Mouse (Mus musculus): ENCODE data around the gene Bcat1.

The Bcat1 gene

DNA sequence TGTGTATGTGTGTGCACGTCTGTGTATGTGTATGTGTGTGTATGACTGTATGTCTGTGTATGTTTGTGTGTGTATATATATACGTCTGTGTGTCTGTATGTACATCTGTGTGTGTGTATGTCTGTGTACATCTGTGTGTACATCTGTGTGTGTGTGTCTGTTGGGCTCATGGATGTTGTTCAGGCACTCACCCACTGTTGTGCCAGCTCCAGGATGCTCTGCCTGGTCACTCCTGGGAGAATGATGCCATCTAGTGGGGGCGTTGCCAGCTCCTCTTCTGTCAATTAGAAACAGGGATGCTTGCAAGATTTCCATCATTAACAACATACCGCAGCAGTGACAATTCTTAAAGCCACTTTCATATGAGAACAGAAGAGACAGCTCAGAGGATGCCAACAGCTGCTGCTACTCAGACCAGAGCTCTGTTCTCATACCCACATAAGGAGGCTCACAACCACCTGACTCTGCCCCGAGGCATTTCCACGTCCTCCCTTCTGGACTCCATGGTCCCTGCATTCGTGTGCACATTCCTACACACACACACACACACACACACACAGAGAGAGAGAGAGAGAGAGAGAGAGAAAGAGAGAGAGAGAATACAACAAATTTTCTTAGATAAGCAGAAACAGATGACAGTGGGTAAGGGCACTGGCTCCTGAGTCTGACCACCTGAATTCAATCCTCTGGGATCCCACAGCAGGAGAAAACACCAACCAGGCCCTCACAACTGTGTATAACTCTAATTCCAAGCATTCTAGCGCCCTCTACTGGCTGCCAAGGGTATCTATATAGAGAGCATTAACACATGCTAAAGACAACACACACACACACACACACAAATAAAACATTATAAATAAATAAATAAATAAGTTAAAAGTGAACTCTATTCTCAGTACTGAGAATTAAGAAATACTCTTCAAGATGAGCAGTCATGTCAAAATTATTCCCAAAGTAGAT lies 65.8 kb downstream of the Bcat1 start:
- ATAC-seq (ENCODE audit: low TSS enrichment), result no peak

DNA sequence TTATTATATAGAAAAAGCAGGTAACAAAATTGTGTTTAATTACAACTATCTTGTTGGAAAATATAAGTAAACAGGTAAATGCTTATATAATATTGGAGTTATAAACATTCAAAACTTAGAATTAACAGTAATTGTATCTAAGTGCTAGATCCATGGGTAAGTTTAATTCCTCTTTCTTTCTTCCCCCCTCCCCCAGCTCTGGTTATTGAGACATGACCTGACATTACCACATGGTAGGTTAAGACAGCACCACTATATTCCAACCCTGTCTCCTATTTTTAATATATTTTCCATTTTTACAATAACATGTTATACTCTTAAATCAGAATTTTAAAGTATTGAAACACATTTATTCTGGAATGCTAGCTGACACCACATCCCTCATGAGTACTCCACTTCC lies 72.5 kb downstream of the Bcat1 start:
- ATAC-seq (ENCODE audit: low TSS enrichment), result no peak

DNA sequence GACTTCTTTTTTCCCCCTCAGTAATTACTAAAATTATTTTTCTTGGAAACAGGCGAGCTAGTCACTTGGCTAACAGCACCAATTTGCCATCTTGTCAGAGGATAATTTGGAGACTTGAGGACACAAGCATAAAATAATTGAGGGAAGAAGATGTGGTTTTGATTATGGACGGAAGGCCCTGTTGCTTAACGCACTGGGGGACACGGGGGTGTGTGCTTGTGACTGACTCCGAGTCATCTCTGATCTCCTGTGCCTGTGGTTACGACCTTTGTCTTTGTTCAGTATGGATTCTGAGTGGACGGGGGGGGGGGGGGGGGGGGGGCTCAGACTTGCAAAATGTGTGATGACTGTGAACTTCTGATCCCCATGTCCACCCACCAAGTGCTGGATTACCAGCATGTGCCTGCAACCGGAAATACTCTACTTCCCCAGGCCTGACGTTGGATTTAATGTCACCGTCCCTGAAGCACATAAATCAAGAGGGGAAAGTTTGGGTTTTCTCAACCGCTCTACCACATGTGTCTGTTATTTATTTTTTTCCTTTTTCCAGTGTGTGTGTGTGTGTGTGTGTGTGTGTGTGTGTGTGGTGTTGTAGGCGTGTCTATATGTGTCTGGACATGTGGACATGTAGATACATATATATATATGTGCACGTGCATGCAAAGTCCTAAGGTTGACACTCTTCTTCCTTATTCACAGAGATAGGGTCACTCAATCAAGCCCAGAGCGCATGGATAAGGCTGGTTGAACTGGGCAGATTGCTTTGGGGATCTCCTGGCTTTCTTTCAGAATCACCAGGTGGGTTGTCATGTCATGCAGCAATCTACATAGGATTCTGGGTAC lies 73.7 kb downstream of the Bcat1 start:
- ATAC-seq (ENCODE audit: low TSS enrichment), result no peak

DNA sequence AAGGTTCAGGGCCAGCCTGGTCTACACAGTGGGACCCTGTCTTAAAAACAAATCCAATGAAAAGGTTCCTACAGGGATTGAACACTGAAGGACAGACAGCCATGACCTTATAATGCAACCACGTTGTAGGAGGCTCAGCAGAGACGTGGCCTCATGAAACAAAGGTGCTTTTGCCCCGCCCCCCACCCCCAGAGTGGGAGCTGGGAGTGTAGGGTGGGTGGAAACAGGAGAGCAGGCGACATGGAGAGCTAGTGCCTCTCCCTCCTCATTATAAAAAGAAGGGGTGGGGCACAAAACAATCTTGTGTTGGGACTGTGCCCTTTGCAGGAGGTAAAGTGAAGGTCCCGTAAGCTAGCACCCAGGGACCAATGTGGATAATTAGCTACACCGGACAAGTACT lies 74.5 kb downstream of the Bcat1 start:
- ATAC-seq (ENCODE audit: low TSS enrichment), result no peak

DNA sequence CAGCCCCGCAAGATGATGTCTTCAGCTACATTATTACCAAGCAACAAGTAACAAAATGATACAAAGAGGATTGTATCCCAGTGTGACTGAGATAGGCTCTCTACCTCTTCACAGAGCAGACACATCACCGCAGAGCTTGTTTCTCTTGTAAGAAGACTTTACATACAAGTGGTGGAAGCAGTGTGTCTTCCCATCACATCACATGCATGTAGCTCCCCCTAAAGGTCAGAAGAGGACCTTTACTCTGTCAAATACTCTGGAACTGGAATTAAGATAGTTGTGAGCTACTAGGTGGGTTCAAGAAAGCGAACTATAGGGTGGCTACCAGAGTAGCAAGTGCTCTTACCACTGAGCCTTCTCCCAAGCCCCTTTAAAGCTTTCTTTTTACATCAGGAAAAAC lies 78.8 kb downstream of the Bcat1 start:
- ATAC-seq (ENCODE audit: low TSS enrichment), result 0 out of 2 replicates have a peak, but pooled peaks have one; percentile 64

DNA sequence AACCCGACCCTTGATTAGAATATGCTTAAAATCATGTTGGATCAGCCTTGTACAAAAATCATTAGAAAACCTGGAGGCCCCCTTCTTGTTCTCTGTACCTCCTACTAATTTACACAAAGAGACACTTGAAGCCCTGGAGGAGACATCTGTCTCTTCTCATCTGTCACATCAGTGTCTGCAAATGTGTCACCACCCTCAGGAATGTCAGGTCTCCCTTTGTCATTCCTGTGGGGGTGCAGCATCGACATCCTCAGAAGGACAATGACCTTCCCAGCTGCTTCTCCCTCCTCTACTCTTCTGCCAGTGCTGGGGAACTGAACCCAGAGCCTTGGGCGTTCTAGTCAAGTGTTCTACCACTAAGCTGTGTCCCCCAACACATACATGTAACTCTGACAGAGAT lies 83.9 kb downstream of the Bcat1 start:
- ATAC-seq (ENCODE audit: low TSS enrichment), result no peak

DNA sequence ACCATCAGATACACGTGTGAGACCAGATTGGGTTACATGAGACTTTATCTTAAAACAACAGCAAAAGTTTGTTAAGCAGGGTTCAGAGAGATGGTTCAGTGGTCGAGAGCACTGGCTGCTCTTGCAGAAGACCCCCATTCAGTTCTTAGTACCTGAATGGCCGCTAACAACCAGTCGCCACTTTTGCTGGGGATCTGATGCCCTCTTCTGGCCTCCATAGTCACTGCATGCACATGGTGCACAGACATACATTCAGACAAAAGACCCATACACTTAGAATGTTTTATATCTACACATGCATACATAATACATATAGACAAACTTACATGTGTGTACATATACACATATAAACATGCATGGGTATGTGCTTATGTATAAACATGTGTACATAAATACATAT lies 86.8 kb downstream of the Bcat1 start:
- ATAC-seq (ENCODE audit: low TSS enrichment), result no peak

DNA sequence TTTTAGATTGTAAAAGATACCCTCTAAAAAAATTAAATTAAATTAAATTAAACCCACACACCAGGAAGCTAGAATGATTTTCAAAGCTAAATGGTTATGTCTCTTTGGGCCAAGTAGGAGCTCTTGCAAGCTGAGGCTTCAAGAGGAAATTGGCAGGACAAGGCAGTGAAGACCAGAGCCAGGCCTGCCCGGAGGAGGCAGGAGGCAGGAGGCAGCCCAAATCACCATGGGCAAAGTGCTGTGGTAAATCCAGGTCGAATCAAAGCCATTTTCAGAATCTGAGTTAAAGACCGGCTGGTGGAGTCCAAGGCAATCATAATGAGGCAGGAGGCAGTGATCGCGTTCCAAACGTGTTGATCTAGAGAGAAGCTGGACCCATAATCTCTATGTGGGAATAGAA lies 88.3 kb downstream of the Bcat1 start:
- no peak for ATAC-seq (ENCODE audit: low TSS enrichment)

DNA sequence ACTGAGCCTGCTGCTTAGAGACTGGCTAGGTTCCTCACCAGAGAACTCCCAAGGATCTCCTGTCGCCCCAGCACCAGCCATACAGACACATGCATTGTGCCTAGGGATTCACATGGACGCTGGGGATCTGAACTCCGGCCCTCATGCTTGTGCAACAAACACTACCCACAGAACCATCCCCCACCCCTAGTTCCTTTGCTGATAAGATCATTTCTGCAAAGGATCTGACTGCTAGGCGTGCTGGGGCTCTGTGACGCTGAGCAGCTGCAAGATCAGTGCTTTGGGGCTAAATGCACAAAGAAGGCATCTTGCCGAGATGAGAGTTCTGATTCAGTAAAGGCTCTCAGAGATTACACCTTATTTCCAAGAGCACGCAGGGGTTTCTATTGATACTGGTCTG lies 88.8 kb downstream of the Bcat1 start:
- ATAC-seq (ENCODE audit: low TSS enrichment), result no peak

DNA sequence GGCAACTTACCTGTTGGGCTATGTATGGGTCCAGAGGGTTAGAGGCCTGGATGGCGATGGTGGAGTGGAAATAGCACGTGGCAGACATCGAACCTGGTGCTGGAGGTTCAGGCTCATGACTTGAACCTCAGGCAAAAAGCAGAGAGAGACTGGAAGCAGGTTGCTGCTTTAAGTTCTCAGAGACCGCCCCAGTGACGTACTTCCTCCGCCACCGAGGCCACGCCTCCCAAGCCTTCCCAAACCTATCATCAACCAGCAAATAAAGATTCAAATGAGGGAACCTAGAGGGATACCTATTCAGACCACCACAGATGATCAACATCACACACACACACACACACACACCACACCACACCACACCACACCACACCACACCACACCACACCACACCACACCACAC lies 91.8 kb downstream of the Bcat1 start:
- ATAC-seq (ENCODE audit: low TSS enrichment), result no peak

DNA sequence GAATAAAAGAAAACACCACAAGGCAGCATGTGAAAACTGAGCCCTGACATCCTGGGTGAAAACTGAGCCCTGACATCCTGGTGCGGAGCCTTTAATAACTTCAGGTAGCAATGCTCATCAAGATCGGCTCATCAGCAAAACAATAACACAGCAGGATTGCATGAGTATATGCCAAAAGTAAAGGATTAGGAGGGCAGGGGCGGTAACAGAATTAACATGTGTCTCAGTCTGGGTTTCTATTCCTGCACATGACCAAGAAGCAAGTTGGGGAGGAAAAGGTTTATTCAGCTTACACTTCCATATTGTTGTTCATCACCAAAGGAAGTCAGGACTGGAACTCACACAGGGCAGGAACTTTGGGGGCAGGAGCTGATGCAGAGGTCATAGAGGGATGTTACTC lies 93.9 kb downstream of the Bcat1 start:
- no peak for ATAC-seq (ENCODE audit: low TSS enrichment)

DNA sequence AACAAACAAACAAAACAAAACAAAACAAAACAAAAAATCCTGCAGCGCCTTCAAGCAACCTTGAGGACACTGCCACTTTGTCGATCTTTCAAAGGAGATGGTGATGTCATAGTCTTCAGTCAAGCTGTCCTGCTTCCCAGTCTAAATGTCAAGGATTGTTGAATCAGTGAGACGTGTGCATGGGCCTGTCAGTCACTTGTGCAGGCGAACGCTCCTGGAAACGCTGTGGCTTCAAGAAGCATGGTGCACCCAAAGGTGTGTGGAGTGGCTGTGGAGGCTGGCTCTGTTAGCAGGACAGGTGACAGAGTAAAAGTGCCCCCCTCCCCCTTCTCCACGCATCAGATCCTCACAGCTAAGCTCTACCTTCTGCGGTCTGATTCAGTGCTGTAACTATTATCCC lies 103.6 kb downstream of the Bcat1 start:
- ATAC-seq (ENCODE audit: low TSS enrichment), result no peak

DNA sequence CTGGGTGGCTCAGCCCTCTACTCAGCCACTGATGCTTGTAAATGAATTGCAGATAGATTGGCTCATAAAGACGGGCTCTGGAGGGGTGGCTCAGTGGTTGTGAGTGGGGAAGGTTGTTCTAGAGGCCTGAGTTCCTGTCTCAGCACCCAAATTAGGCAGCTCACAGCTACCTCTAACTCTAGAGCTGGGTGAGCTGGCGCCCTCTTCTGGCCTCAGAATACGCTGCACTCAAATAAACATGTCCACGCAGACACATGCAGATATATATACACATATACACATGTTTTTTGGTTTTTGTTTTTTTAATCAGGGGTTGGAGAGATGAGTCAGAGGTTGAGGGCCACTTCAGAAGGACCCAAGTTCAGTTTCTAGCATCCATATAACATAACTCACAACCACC lies 105.1 kb downstream of the Bcat1 start:
- ATAC-seq (ENCODE audit: low TSS enrichment), result no peak

DNA sequence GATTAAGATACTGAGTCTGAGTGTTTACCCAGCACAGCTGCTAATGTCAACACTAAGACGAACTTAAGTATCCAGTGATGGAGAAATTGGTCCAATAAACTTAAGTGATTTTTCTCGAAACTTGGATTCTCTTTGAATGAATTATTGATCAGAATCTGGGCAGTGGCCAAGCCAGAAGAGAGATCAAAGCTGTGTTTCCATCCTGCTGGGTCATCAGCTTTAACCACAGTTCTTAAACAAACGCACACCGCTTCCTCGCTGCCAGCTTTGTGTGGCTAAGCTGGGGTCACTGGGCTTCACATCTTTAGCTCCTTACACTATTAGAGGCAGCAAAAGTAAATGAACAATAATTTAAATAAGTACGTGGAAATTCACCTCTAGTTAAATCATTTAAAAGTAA lies 108.4 kb downstream of the Bcat1 start:
- no peak for ATAC-seq (ENCODE audit: low TSS enrichment)

DNA sequence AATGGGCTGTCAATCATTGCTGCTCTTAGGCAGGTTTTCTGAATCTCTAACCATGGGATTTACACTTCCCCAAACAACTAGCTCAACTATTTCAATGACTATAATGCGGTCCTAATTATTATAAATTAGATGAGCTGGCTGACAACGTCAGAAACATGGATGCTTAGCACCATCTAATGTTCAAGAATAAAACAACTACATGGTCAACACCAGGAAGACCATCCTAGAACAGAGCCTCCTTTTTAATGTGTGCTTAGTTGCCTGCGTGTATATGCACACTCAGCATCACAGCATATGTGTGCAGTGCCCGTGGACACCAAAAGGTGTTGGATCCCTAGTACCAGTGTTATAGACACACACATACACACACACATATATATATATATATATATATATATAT lies 111.8 kb downstream of the Bcat1 start:
- ATAC-seq (ENCODE audit: low TSS enrichment), result peak; percentile 51

DNA sequence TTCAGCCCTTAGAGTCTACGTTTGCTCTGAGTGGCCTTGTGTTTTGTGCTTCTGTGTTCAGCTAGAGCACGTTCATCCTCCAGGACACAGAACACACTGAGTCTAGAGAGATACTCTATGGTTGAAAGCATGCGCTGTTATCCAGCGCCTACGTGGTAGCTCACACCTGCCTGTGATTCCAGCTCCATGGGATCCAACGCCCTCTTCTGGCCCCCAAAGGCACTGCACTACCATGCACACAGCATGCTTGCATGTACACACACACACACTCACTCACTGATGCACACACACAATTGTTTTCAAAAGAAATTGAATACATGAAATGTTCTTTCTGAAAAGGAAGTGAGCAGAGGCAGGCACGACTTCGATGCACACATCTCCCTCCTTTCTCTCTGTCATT lies 112.8 kb downstream of the Bcat1 start:
- ATAC-seq (ENCODE audit: low TSS enrichment), result no peak

DNA sequence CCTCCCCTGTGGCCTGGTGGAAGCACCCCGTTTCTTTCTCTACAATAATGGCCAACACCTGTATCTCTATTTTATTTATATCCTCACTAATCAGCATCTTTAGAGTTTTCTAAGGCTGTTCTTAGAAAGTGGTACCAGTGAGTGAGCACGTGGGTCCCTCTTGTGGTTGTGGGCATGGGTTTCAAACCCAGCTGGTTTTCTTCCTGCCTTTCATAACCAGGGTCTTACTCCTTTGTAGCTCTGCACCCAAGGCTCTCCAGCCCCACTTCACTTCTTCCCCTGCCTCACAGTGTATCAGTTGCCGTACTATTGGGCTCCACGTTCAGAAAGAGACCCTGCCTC lies 114.0 kb downstream of the Bcat1 start:
- ATAC-seq (ENCODE audit: low TSS enrichment), result peak; percentile 45

DNA sequence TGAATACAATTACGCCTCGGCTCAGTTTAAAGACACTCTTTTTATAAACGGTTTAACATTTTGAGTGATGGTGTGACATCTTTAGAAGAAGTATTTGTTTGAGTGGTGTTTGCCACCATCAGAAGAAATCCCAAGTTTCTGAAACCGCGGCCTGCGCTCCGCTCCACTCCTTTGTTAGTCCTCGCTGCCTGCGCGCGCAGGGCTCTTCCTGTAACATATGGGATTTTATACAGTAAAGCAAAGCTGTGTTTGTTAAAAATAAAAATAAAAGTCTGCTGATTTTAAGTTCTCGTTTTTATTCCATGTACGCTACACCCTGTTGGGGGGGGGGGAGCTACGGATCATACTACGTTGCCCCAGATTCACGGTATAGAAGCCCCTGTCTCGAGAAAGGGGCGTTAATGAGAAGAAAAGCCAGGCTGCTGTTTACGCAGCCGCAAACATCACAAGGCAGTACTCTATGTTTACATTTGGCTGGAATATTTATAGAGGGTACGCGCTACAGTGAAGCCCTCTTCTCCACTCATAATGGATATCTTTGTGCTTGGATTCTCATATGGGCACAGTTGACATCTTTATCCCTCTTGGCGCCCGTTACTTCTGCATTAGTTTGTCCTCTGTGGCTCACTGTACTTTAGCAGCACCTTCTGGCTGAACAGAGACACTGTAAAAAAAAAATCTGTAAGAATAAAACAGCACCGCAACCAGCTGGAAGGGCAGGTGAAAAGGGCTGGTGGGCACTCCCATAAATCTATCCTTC lies 114.6 kb downstream of the Bcat1 start:
- ATAC-seq (ENCODE audit: low TSS enrichment), result peak; percentile 89

DNA sequence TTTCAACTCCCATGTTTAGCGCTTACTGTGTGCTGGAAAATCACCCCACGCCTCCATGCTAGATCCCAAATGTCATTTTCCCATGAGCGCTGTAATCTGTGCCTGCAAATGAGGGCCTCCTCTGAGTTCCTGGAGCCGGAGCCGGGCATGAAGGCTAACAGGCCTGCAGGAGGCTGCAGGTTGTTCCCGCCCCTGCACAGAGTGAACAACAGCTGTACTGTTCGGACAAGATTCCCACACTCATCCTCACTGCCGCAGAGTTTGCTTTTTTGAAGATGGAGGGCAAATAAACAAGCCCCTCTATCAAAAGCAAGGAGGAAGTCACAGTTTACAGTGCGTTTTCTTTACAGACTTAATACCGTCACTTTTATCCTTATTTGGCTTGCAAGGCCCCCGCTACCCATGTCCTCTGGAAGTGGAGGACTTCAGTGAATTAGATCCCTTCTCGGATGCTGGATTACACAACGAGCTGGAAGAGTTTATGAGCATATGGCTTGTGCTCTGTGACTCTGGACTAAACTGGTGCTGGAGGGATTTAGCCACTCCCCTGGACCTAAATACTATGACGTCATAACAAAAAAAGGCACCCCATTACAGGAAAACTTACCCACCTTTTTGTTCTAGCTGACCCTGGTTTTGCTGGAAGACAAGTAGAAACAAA lies 120.0 kb downstream of the Bcat1 start:
- no peak for ATAC-seq (ENCODE audit: low TSS enrichment)

DNA sequence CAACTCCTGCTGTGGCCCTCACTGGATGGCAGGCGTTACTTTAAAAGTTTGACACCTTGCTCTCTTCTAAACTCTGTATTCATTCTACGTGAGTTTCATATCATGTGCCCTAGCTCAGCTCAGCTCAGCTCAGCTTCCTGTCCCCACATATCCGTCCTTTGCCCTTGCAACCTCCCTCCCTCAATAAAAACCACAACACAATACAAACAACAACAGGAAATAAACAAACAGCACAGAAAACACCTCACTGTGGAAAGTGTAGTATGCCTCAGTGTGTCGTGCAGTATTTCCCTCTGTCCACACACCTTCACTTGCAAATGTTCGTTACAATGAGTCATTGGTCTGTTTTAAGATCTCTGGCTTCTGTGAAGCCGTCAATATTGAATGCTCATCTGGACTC lies 123.1 kb downstream of the Bcat1 start:
- no peak for ATAC-seq (ENCODE audit: low TSS enrichment)

DNA sequence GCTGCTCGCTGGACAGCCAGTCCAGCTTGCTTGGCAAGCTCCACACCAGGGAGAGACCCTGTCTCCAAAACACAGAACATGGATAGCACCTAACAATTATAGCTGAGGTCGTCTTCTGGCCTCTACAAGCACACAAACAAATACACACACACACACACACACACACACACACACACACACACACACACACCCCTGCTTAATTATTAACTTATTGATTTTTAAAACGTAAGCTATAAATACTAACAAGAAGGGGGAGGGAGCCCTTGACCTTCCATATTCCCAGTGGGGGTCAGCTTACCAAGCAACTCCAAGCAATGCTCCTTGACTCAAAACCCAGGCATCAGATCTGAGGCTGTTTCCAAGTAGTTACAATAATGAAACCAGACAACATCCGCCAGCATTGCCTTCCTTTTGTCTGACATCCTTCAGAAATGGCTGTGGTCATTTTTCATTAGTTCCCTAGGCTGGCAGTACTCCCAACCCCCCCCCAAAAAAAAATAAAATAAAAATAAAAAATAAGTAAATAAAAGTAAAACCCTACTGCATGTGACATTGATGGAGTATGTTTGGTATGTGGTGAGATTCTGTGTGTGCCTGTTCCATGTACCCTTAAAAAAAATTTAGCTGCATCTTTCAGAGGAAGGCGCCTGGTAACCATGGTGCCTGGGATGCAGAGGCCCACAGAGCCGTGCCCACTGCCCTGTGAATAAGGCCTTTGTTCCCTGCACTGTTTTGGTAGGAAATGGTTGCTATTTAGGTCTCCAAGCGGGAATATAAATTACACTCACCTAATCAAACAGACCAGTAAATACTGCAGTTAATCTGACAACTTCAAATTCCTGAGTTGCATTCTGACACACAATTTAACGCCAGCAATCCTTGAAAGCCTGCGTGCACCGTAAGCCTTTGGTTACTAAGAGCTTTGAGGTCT lies 131.3 kb downstream of the Bcat1 start:
- ATAC-seq (ENCODE audit: low TSS enrichment), result no peak

Data from frontal cortex, adult (tissue).